Mouse (Mus musculus) E14TG2a.4 (cell line): ENCODE measurements around the gene Gak.

ENCODE experiments used
- CTCF ChIP-seq: conservative IDR thresholded peaks from 2 replicates; pipeline ENCODE4 v1.5.1; 2014; ENCODE audit warnings: low read length
- NANOG ChIP-seq: IDR thresholded peaks from 2 replicates; pipeline ENCODE4 v1.6.1; 2014; ENCODE audit warnings: borderline replicate concordance, low read length, mixed read lengths
- POU5F1 ChIP-seq: IDR thresholded peaks from 2 replicates; pipeline ENCODE4 v1.6.1; 2014; ENCODE audit warnings: low read length, borderline replicate concordance

- TF ChIP-seq CTCF = no peak
- no peak for TF ChIP-seq POU5F1
- no peak for TF ChIP-seq NANOG
These were observed 3.4 kb downstream of the Gak start for GRCm38 (mm10) chr5:108626050-108626660.
